Mouse (Mus musculus) c-Kit-positive CD71-positive TER-119-positive erythroid progenitor cells, embryonic 14.5 days (primary cell): ENCODE data around the gene Zdhhc1.
A peak's percentile ranks its signal among the peaks of the same experiment; 100 is the strongest.

Experiments
- DNase-seq: peaks from one replicate; pipeline ENCODE4 v3.0.0-alpha.2; 2013; ENCODE audit warnings: low spot score

Gene Zdhhc1

GRCm38 (mm10) chr8:105455218-105455617 is 41.5 kb downstream of the Zdhhc1 start:
- DNase-seq, result no peak

GRCm38 (mm10) chr8:105454088-105454487 is 42.6 kb downstream of the Zdhhc1 start:
- no peak for DNase-seq

DNA sequence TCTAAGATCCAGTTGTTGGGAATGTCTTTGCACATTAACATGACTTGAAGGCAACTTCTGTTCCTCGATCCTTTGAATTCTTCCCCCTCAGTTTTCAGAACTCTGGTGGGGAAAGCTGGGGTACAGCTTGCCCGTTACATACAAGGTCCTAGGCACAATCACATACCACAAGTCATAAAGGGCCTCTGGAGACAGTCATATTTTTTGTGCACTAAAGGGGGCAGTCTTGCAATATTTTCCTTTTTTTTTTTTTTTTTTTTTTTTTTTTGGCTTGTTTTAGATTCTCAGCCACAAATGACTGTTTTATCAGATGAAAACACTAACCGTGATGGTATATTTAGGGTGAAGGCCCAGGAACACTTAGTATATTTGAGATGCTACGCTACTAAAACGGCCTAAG is 43.4 kb downstream of the Zdhhc1 start:
- no peak for DNase-seq

- DNase-seq, result no peak
Observed at GRCm38 (mm10) chr8:105451903-105452603, 44.6 kb downstream of the Zdhhc1 start.

DNA sequence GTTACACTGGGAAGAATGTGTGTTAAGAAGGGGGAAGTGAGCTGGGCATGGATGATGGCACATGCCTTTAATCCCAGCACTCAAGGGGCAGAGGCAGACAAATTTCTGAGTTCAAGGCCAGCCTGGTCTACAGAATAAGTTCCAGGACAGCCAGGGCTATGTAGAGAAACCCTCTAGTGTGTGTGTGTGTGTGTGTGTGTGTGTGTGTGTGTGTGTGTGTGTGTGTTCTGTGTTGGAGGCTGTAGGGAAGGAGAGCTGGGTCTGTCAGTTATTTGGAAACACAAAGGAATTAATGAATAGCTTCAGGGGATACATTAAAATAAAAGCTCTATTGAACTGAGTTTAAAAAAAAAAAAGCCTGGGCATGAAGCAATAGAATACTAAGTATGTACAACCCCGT is 45.7 kb downstream of the Zdhhc1 start:
- no peak for DNase-seq

GRCm38 (mm10) chr8:105448596-105448995 is 48.1 kb downstream of the Zdhhc1 start:
- DNase-seq, result peak; percentile 78

GRCm38 (mm10) chr8:105448188-105448587 is 48.5 kb downstream of the Zdhhc1 start:
- DNase-seq, result peak; percentile 67

- no peak for DNase-seq
Observed at GRCm38 (mm10) chr8:105446127-105446552, 50.6 kb downstream of the Zdhhc1 start.

DNA sequence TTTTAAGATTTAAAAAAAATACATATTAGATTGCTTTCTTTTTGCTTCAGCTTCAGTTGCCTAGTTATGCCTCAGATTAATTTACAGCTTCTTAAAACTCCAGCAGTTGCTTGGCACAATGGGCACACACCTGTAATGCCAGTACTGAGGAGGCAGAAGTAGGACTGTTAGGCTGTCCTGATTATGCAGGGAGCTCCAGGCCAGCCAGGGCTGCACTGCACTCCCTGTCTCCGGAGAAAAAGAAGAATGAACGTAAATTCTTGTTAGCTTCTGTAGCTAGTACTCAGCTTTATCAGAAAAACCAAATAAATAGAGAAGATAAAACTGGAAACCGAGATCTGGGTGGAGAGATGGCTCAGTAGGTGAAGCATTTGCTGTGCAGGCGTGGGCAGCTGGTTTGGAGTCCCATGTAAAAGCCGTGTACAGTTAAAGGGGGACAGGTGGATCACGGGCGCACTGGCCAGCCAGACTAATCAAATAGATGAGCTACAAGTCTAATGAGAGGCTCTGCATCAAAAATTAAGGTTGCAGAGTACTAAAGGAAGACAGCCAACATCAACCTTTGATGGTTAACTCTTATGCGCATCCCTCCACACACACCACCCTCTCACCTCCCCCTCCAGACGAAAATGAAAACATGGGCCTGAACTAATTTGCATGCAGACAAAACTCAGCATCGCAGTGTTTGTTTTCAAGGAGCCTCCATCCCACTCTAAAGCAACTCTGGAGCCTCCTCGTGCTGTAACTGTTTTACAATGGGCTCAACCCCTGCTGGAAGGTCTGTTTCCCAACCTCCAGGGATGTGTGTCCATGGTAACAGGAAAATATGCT is 51.2 kb downstream of the Zdhhc1 start:
- DNase-seq, result no peak

- DNase-seq, result no peak
Observed at GRCm38 (mm10) chr8:105442661-105443060, 54.0 kb downstream of the Zdhhc1 start.

GRCm38 (mm10) chr8:105441433-105441832 is 55.3 kb downstream of the Zdhhc1 start:
- DNase-seq, result peak; percentile 68

- peak; percentile 66 for DNase-seq
Observed at GRCm38 (mm10) chr8:105438865-105439264, 57.8 kb downstream of the Zdhhc1 start.

GRCm38 (mm10) chr8:105437078-105437748 is 59.5 kb downstream of the Zdhhc1 start:
- DNase-seq, result no peak

GRCm38 (mm10) chr8:105436218-105436617 is 60.5 kb downstream of the Zdhhc1 start:
- DNase-seq, result no peak

- no peak for DNase-seq
Observed at GRCm38 (mm10) chr8:105434136-105434535, 62.6 kb downstream of the Zdhhc1 start.

DNA sequence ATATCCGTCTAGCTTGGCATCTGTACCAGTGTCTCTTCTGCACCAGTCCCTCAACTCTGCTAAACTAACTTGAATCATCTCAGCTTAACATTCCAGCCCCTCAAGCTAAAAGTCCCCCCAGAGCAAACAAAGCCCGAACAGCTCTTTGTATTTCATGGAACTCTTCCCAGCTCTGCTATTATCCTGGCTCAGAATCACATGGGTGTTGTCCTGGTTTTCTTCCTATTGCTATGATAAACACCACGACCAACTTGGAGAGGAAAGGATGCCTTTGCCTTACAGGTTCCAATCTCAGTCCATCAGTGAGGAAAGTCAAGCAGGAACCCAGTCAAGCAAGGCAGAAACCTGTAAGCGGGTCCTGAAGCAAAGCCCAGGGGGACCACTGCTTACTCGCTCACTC is 63.2 kb downstream of the Zdhhc1 start:
- DNase-seq, result no peak

GRCm38 (mm10) chr8:105433021-105433420 is 63.7 kb downstream of the Zdhhc1 start:
- no peak for DNase-seq

DNA sequence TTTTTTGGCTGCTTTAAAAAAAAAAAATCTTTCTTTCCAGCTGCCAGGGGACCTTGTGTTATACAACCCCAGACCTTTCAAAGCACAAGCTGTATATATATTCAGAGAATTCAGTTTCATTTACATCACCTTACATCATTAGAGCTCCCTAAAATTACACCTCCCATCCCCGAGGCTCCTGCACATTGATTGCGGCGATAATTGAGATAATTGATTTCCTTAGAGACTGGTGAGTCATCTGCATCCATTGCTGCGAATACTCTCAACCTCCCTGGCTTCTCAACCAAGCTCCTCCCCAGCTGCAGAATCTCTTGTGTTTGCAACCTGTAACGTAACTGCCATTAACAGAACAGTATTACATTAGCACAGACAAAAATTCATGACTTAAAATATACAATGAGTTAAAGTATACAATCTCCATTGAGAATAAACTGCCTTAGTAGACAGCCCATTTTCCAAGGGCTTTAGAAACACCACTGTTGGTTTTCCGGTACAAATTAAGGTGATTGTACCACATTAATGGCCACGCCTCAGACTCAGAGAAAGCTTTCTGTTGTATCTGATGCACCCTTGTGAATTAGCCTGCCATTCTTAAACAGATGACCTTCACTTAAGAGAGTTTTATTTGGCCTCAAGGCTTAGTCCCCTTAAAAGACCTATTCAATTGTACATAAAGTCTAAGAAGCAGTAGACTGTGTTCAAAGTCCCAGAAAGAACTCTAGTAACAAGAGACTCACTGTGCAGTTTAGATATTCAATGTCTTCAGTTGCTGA is 64.8 kb downstream of the Zdhhc1 start:
- DNase-seq, result no peak

DNA sequence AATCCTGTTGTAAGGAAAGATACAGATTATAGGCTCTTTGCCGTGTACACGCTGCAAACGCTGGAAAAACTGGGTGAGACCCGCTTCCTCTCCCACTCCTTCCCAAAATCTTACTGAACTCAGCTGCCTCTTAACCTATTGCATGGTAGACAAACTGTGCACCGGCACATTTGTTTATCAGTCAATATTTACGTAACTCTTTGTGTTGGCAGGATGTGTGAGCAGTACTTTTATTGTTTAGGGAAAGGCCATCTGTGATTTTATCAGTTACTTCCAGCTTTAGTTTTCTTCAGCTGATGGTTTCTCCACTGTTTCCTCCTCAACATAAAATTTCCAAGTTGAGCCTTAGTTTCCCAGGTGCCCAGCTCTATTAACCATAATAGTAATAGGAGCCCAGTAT is 69.8 kb downstream of the Zdhhc1 start:
- DNase-seq, result no peak
